ENCODE assay signal across 15 mouse cellular contexts in genomic region chr2:61110591-61110990, GRCm38 (mm10).
DNase-seq lines count a peak whose midpoint lies in the region; ATAC-seq lines count a peak whose summit lies in the region.
"Had no signal": no experiment of that assay in that cellular context is flagged by ENCODE, and none has a peak within 500 bp of the region (broad histone marks: within the 10 kb centered on the region; RNA-seq: fewer than 3 reads in every experiment).

No protein-coding gene starts in this region.

- no peaks in the 10 kb centered on the region for H3K36me3 ChIP-seq in kidney, embryonic 14.5 days (ENCODE audit: control insufficient read depth, insufficient read depth, low read length)
- H3K36me3 ChIP-seq: limb, embryonic 12.5 days; stomach, embryonic 15.5 days had no signal

- H3K9ac ChIP-seq in kidney, embryonic 14.5 days (ENCODE audit: low read depth, low read length): no peak overlapping the region
- H3K9ac ChIP-seq: limb, embryonic 12.5 days; stomach, embryonic 15.5 days had no signal

- no peaks in the 10 kb centered on the region for H3K27me3 ChIP-seq in kidney, embryonic 14.5 days (ENCODE audit: control insufficient read depth, insufficient read depth, low read length)
- H3K27me3 ChIP-seq: limb, embryonic 12.5 days; stomach, embryonic 15.5 days had no signal

- no peak for ATAC-seq in kidney, embryonic 14.5 days (ENCODE audit: low FRiP score, low TSS enrichment)
- no peak for ATAC-seq in megakaryocyte-erythroid progenitor cell, adult 5-6 weeks (replicated peaks; ENCODE audit: low FRiP score, low TSS enrichment, poor library complexity, severe bottlenecking)
- ATAC-seq: CD4-positive, CD25-positive, alpha-beta regulatory T cell, adult 4 months; intestine, postnatal 0 days had no signal

- H3K4me1 ChIP-seq in kidney, embryonic 14.5 days (ENCODE audit: control insufficient read depth, insufficient read depth, low read length): 0 out of 2 replicates have a peak, but pooled peaks cover 7% of the 10 kb centered on the region
- H3K4me1 ChIP-seq: limb, embryonic 12.5 days; stomach, embryonic 15.5 days had no signal

- DNase-seq in kidney, adult 11 months: peak; percentile 56
- peak; percentile 28 for DNase-seq in adrenal gland, adult 8-10 months
- DNase-seq in kidney, adult 8-10 months: peak; percentile 46 to 58
- DNase-seq in lung, postnatal 10 days: peak; percentile 66
- no peak for DNase-seq in ovary, postnatal 10 days (ENCODE audit: low spot score)
- DNase-seq: heart, postnatal 14 days; right cerebral cortex, postnatal 4 days; thymus, postnatal 36 days had no signal

- H3K4me2 ChIP-seq in kidney, embryonic 14.5 days (replicated peaks; ENCODE audit: low read depth, low read length): no peak overlapping the region
- H3K4me2 ChIP-seq: limb, embryonic 12.5 days; stomach, embryonic 15.5 days had no signal

- H3K4me3 ChIP-seq in kidney, embryonic 14.5 days (ENCODE audit: low read length): no peak overlapping the region
- H3K4me3 ChIP-seq: erythroblast, embryonic 14.5 days; limb, embryonic 12.5 days; stomach, embryonic 15.5 days had no signal

- no peaks in the 10 kb centered on the region for H3K9me3 ChIP-seq in kidney, embryonic 14.5 days (ENCODE audit: control insufficient read depth, low read length)
- H3K9me3 ChIP-seq: limb, embryonic 12.5 days; stomach, embryonic 15.5 days had no signal

- WGBS in kidney, embryonic 14.5 days: 36% methylated on average over 9 of the region's 9 CpGs

- no peak overlapping the region for H3K27ac ChIP-seq in kidney, embryonic 14.5 days (ENCODE audit: low read depth, low read length)
- H3K27ac ChIP-seq: limb, embryonic 12.5 days; stomach, embryonic 15.5 days had no signal
